Mouse (Mus musculus): ENCODE measurements around the gene Tpsab1. TPM values are rescaled to one million over a fixed set of nuclear protein-coding genes. Genes with fewer than 3 reads are reported as not detected.

Tpsab1 gene
- polyA plus RNA-seq, 1 experiment = not detected

Other genes with a start within 250 kb of the Tpsab1 start
- 9.4 and 12.2 TPM in 2 replicates for gene Telo2, start 229.6 kb downstream of the Tpsab1 start, polyA plus RNA-seq (2012; rRNA removed)
- 0.07 and 0.10 TPM in 2 replicates for gene Ptx4, start 224.8 kb downstream of the Tpsab1 start, polyA plus RNA-seq (2012; rRNA removed)
- 17.1 and 21.7 TPM in 2 replicates for gene Clcn7, start 212.2 kb downstream of the Tpsab1 start, polyA plus RNA-seq (2012; rRNA removed)
- gene Ccdc154, start 183.1 kb downstream of the Tpsab1 start, polyA plus RNA-seq (2012; rRNA removed) = not detected in 2 replicates
- not detected in 2 replicates for gene Gm38655, start 170.1 kb downstream of the Tpsab1 start, polyA plus RNA-seq (2012; rRNA removed)
- gene BC003965, start 161.0 kb downstream of the Tpsab1 start, polyA plus RNA-seq (2012; rRNA removed) = 9.5 and 10.4 TPM in 2 replicates
- gene Unkl, start 157.2 kb downstream of the Tpsab1 start, polyA plus RNA-seq (2012; rRNA removed) = 6.0 and 9.8 TPM in 2 replicates
- gene Gnptg, start 105.4 kb downstream of the Tpsab1 start, polyA plus RNA-seq (2012; rRNA removed) = 36.1 and 37.5 TPM in 2 replicates
- gene Tsr3, start 105.4 kb downstream of the Tpsab1 start, polyA plus RNA-seq (2012; rRNA removed) = 11.6 and 12.7 TPM in 2 replicates
- gene Baiap3, start 89.2 kb downstream of the Tpsab1 start, polyA plus RNA-seq (2012; rRNA removed) = 7.8 and 11.9 TPM in 2 replicates
- gene Ube2i, start 70.9 kb downstream of the Tpsab1 start, polyA plus RNA-seq (2012; rRNA removed) = 113 and 132 TPM in 2 replicates
- not detected in 2 replicates for gene Prss34, start 47.2 kb downstream of the Tpsab1 start, polyA plus RNA-seq (2012; rRNA removed)
- gene Prss28, start 36.9 kb downstream of the Tpsab1 start, polyA plus RNA-seq (2012; rRNA removed) = not detected in 2 replicates
- not detected in 2 replicates for gene Prss29, start 26.9 kb downstream of the Tpsab1 start, polyA plus RNA-seq (2012; rRNA removed)
- gene Tpsb2, start 20.7 kb upstream of the Tpsab1 start, polyA plus RNA-seq (2012; rRNA removed) = 0.58 and 0.59 TPM in 2 replicates
- gene Tpsg1, start 23.7 kb upstream of the Tpsab1 start, polyA plus RNA-seq (2012; rRNA removed) = 68.1 and 75.8 TPM in 2 replicates
- 10.4 and 25.1 TPM in 2 replicates for gene Cacna1h, start 88.2 kb upstream of the Tpsab1 start, polyA plus RNA-seq (2012; rRNA removed)
- 0.11 TPM in 1 of 2 replicates, not detected in the other for gene Tekt4, start 109.1 kb upstream of the Tpsab1 start, polyA plus RNA-seq (2012; rRNA removed)
- gene Sstr5, start 151.7 kb upstream of the Tpsab1 start, polyA plus RNA-seq (2012; rRNA removed) = 0.48 and 0.71 TPM in 2 replicates
- 0.36 and 0.58 TPM in 2 replicates for gene Sox8, start 225.1 kb upstream of the Tpsab1 start, polyA plus RNA-seq (2012; rRNA removed)
- 14.0 and 14.2 TPM in 2 replicates for gene Lmf1, start 233.5 kb upstream of the Tpsab1 start, polyA plus RNA-seq (2012; rRNA removed)